Mouse (Mus musculus) frontal cortex, adult 2 months (tissue): ENCODE results near the gene Me3. TPM values are rescaled to one million over a fixed set of nuclear protein-coding genes. Genes with fewer than 3 reads are reported as not detected.

ENCODE experiments used
- DNase-seq, 2 experiments: peaks; one replicate each; pipeline ENCODE4 v3.0.0; 2022; ENCODE audit warnings: low spot score in 1 of 2; ENCODE audit errors: extremely low spot score in 1 of 2
- polyA plus RNA-seq: library from polyadenylated mRNA; depleted of rRNA; stranded (reverse); fragments of >200 nt; gene quantifications from 2 replicates; pipeline ENCODE4 v1.2.3, GENCODE M21; 2012; rRNA removed

Gene Me3
- polyA plus RNA-seq, 1 experiment = 110 TPM

GRCm38 (mm10) chr7:89884551-89884950, 252.4 kb downstream of the Me3 start:
- DNase-seq = no peak

GRCm38 (mm10) chr7:89891412-89891811, 259.2 kb downstream of the Me3 start:
- DNase-seq = no peak

GRCm38 (mm10) chr7:89891856-89892255, 259.7 kb downstream of the Me3 start:
- no peak for DNase-seq

- no peak for DNase-seq
Observed at GRCm38 (mm10) chr7:89903007-89903406, 270.8 kb downstream of the Me3 start.

- no peak for DNase-seq
Observed at GRCm38 (mm10) chr7:89903442-89904343, 271.5 kb downstream of the Me3 start, which contains the start of gene Ccdc81. Gene Ccdc81, minus strand, starts transcription at chr7:89903629.

Other genes with a start within 250 kb of the Me3 start
- gene Tmem135, start 228.2 kb upstream of the Me3 start, polyA plus RNA-seq = 35.3 and 37.5 TPM in 2 replicates
- 4.7 and 5.0 TPM in 2 replicates for gene Fzd4, start 228.0 kb upstream of the Me3 start, polyA plus RNA-seq
- gene Prss23, start 105.2 kb upstream of the Me3 start, polyA plus RNA-seq = 68.7 and 101 TPM in 2 replicates